Mouse (Mus musculus): ENCODE measurements around the gene Ndufaf3.

Gene Ndufaf3

DNA sequence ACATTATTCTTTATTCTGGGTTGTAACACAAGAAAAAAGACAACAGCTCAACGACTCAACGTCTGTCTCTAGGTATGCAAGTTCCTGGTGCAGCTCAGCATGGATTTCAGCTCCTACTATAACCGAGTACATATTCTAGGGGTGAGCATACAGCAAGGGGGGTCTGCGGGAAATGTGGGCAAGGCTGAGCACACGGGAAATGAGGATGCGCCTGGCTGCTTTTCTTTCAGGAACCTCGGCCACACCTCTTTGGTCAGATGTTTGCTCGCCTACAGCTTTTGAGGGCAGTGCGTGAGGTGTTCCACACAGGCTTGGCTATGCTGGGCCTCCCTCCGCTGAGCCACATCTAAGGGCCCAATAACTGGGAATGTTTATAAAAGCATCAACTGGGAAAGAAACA is 5.1 kb upstream of the Ndufaf3 start:
- DNase-seq = no peak

DNA sequence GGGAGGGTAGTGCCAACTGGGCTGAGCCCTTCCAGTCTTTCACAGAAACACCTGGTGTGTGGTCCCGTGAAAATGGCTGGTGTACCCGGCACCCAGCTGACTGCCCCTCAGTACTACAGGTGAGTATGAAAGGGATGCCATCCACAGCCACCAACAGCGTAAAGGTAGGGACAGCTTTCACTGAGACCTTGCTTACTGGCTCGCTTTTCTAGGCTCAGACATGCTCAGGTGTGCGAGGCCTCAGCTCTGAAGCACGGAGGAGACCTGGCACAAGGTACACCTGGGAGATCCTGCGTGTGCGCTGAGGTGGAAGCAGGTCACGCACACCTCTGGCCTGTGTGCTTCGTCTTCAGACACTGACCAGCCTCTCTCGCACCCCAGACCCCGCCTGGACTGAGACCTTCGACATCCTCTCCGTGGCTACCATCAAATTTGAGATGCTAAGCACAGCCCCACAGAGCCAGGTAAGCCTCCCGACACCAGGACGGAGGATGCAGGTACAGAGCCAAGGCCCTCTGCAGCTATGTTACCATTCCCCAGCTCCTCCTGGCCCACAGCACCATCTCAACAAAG is 4.3 kb upstream of the Ndufaf3 start:
- DNase-seq = no peak

GRCm38 (mm10) chr9:108570207-108570896 is 3.1 kb upstream of the Ndufaf3 start:
- DNase-seq = peak; percentile 90

- peak; percentile 86 for DNase-seq
Observed at GRCm38 (mm10) chr9:108569381-108570206, 2.4 kb upstream of the Ndufaf3 start, which contains the start of gene Dalrd3. TSS of gene Dalrd3 (plus strand) at chr9:108569886.

GRCm38 (mm10) chr9:108568511-108568921 is 1.3 kb upstream of the Ndufaf3 start:
- no peak for DNase-seq

DNA sequence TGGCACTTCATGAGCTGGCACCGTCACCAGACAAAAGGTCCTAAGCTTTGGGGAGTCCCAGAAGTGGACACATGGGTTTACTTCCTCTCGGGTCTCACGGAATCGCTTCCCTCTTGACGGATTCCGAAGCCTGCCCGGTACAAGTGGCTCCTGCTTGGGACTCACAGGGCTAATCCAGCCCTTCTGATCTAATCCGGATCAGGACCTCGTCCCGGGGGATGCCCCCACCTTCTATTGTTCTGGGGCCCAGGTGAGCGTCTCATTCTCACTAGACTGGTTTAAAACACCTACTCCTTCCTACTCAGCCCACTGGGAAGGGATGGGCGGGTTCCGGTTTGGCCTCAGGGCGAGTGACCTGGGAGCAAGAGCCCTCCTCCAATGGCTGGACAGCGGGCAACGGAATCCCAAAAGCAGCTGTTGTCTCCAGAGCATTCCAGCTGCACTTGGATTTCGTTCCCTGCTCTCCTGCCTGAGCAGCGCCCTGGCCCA is 741 bp upstream of the Ndufaf3 start:
- no peak for DNase-seq

GRCm38 (mm10) chr9:108565881-108566814 is 1.1 kb downstream of the Ndufaf3 start:
- DNase-seq = no peak

DNA sequence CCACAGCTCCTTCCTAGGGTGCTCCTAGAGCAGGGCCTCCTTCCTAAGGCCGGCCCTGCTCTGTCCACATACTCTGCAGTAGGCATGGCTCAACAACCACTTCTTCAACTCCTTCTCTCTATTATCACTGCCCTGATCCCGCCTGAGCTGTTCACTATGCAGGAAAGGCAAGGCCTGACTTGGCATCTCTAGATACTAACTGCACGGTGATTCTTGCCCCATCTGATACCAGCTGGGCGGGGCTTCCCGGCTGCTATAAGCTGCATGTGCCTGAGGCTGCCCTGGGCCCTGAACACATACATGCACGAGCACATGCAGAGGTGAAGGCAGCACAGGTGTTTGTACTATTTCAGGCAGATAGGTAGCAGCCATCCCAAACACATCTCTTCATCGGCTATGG is 3.1 kb downstream of the Ndufaf3 start:
- no peak for DNase-seq

DNA sequence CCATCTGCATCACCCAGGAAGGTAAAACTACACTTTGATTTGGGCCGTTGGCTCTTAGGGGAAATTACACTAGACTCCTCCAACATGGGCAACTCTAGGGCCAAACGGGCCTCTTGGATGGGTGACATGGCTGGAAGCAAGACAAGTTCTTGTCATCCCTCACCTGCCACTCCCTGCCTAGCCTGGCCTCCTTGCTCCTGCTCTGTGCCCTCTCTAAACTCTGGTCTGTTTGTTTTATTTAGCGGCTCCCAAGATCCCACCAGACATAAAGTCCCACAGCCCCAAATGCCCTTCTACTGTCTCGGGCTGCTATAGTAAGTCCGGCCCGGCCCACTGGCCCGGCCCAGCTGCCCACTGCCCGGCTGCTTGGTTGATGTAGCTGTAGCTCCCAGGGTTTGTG is 3.6 kb downstream of the Ndufaf3 start:
- no peak for DNase-seq

GRCm38 (mm10) chr9:108560227-108560841 is 6.9 kb downstream of the Ndufaf3 start, which contains the start of gene Impdh2:
TSS of gene Impdh2 (plus strand) at chr9:108560286.
- DNase-seq = peak; percentile 90

DNA sequence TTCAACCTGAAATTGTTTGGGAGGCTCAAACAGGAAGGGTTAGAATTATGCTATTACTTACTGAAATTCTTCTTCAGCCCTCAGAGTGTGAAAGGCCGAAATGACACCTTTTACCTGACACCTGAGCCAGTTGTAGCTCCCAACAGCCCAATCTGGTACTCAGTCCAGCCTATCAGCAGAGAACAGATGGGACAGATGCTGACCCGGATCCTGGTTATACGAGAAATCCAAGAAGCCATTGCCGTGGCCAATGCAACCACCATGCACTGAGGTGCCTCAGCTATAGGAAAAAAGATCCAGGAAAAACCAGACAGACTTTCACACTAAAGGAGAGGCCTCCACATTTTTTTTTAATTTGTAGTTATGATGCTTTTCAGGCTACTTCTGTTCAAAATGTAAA is 8.1 kb downstream of the Ndufaf3 start:
- DNase-seq = no peak

- DNase-seq = no peak
Observed at GRCm38 (mm10) chr9:108546875-108547274, 20.4 kb downstream of the Ndufaf3 start.

- DNase-seq = no peak
Observed at GRCm38 (mm10) chr9:108545986-108546385, 21.2 kb downstream of the Ndufaf3 start.

GRCm38 (mm10) chr9:108540846-108541245 is 26.4 kb downstream of the Ndufaf3 start:
- no peak for DNase-seq

GRCm38 (mm10) chr9:108531496-108531895 is 35.7 kb downstream of the Ndufaf3 start:
- no peak for DNase-seq

- DNase-seq = no peak
Observed at GRCm38 (mm10) chr9:108530954-108531353, 36.3 kb downstream of the Ndufaf3 start.

DNA sequence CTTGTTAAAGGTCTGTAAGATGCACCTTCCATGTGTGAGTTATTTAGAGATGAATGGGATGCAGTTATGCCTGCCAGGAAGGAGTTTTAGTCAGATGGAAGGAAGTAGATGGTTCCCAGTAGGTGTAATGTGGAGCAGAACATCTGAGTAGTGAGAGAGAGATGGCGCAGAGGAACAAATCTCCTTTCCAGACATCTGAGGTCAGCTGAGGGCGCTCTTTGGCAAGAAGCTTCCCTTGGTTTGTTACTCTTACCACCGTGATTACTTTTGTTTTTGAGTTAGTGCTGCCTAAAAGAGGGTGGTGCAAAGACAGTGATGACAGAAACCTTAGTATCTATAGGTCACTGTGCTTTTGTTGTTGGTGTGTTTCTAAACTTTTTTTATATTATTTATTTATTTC is 41.8 kb downstream of the Ndufaf3 start:
- no peak for DNase-seq

DNA sequence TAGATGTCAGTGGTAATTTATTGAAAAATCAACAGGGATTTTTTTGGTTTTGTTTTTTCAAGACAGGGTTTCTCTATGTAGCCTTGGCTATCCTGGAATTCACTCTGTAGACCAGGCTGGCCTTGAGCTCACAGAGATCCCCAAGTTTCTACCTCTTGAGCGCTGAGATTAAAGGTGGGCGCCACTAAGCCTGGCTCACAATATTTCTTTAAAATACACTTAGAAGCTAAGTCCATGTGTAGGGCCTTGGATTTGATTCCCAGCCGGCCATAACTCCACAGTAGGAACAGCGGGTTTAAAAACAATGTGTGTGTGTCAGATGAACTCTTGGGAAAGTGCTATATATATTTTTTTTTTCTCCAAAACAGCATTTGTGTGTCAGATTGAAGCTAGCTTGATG is 43.9 kb downstream of the Ndufaf3 start:
- DNase-seq = no peak

DNA sequence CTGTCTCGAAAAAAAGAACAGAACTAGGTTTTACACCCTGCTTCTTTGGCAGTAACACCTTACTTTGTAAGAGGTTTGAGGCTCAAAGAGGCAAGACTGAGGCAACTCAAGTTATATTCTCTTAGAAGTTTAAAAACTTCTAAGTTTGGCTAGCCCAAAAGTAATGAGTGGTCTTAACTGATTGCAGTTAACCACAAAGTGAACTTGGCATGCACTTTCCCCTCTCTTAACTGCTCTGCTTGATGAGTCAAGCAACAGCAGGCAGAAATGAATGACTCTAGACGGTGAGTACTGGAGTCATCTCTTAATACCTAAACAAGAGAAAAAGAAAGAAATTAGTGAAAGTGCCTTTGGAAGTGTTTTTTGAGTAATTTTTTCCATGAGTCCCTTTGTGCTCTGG is 45.6 kb downstream of the Ndufaf3 start:
- no peak for DNase-seq

DNA sequence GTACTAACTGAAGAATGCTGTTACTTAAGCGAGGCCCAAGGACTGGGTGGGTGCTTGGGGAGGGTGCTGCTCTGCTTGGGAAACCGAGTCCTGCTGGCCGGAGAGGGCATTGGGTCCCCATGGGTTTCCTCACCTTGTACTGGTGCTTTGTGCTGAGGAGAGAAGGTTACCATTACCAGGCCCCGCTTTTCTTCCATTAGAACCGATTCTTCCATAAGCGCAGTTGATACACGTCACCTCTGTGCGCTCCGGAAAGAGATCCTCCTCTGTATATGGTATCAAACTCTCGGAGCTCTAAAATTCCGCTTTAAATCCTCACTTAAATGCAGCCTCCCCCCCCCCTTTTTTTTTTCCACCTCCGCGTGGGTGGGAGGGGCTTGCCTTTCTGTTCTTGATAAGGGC is 49.3 kb downstream of the Ndufaf3 start:
- peak; percentile 41 for DNase-seq

- DNase-seq = peak; percentile 89
Observed at GRCm38 (mm10) chr9:108517253-108517930, 49.8 kb downstream of the Ndufaf3 start.
